ENCODE assay signal across 14 mouse cellular contexts in the genomic region with DNA sequence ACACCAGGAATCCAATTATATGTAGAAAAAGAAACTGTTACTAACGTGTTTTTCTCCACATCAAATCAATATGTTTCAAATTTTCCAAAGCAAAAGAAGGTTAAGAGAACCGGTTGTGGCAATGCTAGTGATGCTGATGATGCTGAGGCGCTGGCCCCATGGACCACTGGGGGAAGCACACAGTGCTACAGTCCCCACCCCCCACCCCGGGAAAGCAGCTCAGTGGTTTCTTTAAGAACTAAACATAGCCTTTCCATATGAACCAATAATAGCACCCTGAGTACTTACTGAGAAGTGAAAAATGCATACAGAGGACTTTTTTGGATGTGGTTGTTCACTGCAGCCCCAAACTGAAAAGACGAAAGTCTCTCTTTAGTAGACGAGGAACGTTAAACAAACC.
"Had no signal": no experiment of that assay in that cellular context is flagged by ENCODE, and none has a peak within 500 bp of the region (broad histone marks: within the 10 kb centered on the region; RNA-seq: fewer than 3 reads in every experiment).

No protein-coding gene starts in this region.

- H3K4me1 ChIP-seq: limb, embryonic 13.5 days; neural tube, embryonic 13.5 days; stomach, embryonic 15.5 days had no signal

- H3K4me2 ChIP-seq: limb, embryonic 13.5 days; neural tube, embryonic 13.5 days; stomach, embryonic 15.5 days had no signal

- H3K27me3 ChIP-seq: limb, embryonic 13.5 days; neural tube, embryonic 13.5 days; stomach, embryonic 15.5 days had no signal

- H3K9ac ChIP-seq: limb, embryonic 13.5 days; liver, embryonic 14.5 days; neural tube, embryonic 13.5 days; stomach, embryonic 15.5 days had no signal

- H3K4me3 ChIP-seq: limb, embryonic 13.5 days; neural tube, embryonic 13.5 days; stomach, embryonic 15.5 days had no signal

- H3K9me3 ChIP-seq: neural tube, embryonic 13.5 days; stomach, embryonic 15.5 days had no signal

- H3K27ac ChIP-seq: kidney, postnatal 0 days; limb, embryonic 13.5 days; liver, embryonic 14.5 days; neural tube, embryonic 13.5 days; stomach, embryonic 15.5 days had no signal

- H3K36me3 ChIP-seq: limb, embryonic 13.5 days; neural tube, embryonic 13.5 days; stomach, embryonic 15.5 days had no signal

- DNase-seq: kidney, adult 9 months; layer of hippocampus, adult 9-11 months; layer of hippocampus, postnatal 36 days; left cerebral cortex, postnatal 4 days; lung, adult 18-20 months; midbrain, embryonic 14.5 days; right cerebral cortex, postnatal 14 days; thymus, adult 2 months; thymus, postnatal 25 days had no signal
